Mouse (Mus musculus) hematopoietic stem cell, adult 5-6 weeks (primary cell): Measurements from ENCODE around the gene AC192777.2. TPM values are rescaled to one million over a fixed set of nuclear protein-coding genes. Genes with fewer than 3 reads are reported as not detected.
"Not testable (repeated sequence)": the region's sequence is repeated elsewhere in the genome, so short reads cannot be mapped to it uniquely, and the experiment has no call there.

ENCODE experiments used
- ATAC-seq, 2 experiments: fragments of 125-278 bp in 1 of 2; replicated peaks in 1 of 2; 2 replicates each; pipeline ENCODE4 v1.8.0; 2016 to 2017; ENCODE audit warnings: inconsistent platforms in 2 of 2, mild to moderate bottlenecking in 2 of 2, moderate number of reproducible peaks in 2 of 2, low read depth in 1 of 2, moderate TSS enrichment in 1 of 2; ENCODE audit not compliant: low FRiP score in 2 of 2, poor library complexity in 2 of 2, severe bottlenecking in 2 of 2, insufficient read depth in 1 of 2, low TSS enrichment in 1 of 2
- total RNA-seq: library from RNA; stranded (forward); fragments of 172-1452, 232-1000 nt; gene quantifications from 2 replicates; pipeline ENCODE4 v1.2.3, GENCODE M21; 2017

The AC192777.2 gene
- not detected in 2 replicates for total RNA-seq

DNA sequence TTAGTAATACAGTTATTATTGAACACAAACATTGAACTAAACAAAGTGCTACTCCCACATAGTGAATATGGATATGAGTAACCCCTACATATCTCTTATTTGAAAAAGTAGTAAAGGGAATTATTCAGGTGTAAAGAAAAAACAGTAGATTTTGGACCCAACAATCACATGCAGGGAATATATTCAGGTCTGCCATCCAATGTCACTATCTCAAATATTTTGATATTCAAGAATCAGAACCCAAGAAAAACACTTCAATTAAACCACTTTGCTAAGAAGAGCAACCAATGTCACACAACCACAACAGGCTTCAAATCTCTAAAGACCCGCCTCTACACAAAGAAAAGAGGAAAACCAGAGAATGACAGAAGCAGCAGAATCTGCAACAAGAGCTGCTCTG is at the start of gene AC192777.2:
Gene AC192777.2, plus strand, starts transcription at position 301 of the 400 bp plus-strand sequence.
- ATAC-seq: not testable (repeated sequence)

DNA sequence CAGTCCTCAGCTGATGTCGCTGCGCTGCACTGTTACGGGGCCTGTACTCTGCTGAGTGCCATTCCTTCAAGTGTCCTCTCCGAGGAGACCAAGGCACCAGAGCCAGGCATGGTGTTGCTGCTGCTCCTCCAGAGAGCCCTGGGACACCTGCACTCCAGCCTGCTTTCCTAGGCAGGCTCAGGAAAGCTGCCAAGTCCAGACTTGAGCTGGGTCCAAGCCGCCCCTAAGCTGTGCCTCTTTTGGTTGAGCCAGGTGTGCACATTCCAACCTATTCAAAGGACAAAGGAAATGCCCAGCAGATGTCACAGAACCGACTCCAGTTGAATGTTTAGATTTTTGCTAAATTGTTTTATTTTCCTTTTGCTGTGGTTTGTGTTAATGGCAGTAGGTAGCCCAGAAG is 20.9 kb downstream of the AC192777.2 start:
- not testable (repeated sequence) for ATAC-seq

DNA sequence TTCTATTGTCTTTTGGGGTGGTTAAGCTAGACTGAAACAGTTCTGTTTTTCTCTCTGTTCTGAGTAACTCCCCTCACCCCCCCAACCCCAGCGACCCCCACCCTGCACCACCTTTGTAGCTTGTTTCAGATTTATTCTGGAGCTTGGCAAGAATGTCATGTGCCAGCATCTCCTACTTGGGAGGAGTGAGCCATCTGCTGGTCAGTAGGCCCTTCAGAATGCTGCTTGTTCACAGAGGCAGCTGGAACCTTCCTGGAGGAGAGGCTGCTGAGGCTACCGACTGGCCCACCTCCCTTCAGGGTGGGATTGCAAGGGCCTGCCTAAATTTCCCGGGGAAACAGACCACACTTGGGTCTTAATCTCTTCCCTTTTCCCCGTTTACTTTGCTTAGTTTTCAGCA is 21.6 kb downstream of the AC192777.2 start:
- not testable (repeated sequence) for ATAC-seq

Other genes starting within 250 kb of the AC192777.2 start
- not detected in 2 replicates for gene Esp38, start 144.9 kb upstream of the AC192777.2 start, total RNA-seq
- not detected in 2 replicates for gene Pgk2, start 113.2 kb downstream of the AC192777.2 start, total RNA-seq
- gene Crisp3, start 146.8 kb downstream of the AC192777.2 start, total RNA-seq: not detected in 2 replicates
- gene Crisp1, start 223.8 kb downstream of the AC192777.2 start, total RNA-seq: not detected in 2 replicates